Mouse (Mus musculus): ENCODE measurements around the gene Asb10. TPM values are rescaled to one million over a fixed set of nuclear protein-coding genes. Genes with fewer than 3 reads are reported as not detected.

Asb10 gene
- polyA plus RNA-seq (2012; rRNA removed) = 0.07 and 0.14 TPM in 2 replicates

DNA sequence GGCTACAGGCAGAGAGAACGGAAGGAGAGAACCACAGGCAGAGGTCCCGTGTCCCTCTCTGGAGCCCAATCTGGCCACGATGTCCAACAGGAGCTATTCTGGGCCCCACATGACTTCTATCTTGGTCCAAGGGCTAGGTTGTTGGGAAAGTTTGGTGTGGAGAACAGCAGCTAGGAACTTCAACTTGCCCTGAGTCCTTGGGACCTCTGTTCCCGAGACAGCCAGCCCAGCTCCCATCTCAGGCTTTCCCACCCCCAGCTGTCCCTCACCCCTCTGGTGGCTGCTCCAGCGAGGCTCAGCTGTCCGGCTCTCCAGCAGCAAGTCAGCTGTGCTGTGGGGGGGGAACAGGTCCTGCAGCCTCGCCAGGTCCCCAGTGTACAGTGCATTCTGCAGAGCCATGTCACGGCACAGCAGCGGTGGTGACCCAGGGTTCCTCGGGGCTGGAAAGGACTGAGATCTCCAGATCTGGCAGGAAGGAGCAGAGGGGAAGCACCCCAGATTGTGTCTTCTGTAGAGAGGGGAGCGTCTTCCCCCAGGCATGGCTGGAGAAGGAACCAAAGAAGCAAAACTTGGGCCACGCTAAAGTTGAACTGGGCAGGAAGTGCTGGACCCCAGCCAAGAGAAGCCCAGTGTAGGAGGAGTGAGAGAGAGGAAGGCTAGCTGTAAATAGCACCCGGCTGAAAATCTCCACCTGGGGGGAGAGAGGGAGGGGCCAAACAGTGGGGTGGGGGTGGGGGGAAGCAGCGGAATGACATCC, at the start of gene Asb10:
Gene Asb10 (minus strand): TSS at position 592 of the 757 bp plus-strand sequence.

DNA sequence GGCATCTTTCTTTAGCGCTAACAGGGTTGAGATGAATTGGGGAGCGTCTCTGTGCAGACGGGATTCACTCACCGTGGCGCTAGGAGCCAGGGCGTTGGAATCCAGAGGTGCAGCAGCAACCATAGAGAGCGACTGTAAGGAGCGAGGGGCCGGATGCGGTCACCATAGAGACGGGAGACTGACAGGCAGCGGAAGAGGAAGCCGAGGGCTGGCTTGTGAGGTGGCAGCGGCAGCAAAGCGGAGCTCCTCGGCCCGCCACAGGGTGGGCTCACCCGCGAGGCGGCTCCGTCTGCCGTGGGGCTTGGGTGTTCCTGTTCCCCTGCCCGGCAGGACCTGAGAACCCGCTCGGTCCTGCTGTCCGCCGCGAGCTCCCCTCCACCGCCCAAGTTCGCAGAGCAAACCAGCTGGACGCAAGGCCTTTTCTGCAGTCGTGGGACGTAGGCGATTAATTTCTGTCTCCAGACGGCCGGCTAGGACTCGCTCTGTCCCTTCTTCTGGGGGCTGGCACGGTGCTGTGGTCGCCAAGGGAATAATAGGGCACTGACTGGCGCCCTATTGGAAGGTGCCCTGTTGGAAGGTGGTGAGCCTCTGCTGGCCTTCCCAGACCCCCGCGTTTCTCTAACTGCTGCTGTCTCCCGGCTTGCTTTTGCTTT, 45.9 kb upstream of the Asb10 start, which contains the start of gene Chpf2:
Gene Chpf2 (plus strand): TSS at position 195 of the 653 bp plus-strand sequence.

DNA sequence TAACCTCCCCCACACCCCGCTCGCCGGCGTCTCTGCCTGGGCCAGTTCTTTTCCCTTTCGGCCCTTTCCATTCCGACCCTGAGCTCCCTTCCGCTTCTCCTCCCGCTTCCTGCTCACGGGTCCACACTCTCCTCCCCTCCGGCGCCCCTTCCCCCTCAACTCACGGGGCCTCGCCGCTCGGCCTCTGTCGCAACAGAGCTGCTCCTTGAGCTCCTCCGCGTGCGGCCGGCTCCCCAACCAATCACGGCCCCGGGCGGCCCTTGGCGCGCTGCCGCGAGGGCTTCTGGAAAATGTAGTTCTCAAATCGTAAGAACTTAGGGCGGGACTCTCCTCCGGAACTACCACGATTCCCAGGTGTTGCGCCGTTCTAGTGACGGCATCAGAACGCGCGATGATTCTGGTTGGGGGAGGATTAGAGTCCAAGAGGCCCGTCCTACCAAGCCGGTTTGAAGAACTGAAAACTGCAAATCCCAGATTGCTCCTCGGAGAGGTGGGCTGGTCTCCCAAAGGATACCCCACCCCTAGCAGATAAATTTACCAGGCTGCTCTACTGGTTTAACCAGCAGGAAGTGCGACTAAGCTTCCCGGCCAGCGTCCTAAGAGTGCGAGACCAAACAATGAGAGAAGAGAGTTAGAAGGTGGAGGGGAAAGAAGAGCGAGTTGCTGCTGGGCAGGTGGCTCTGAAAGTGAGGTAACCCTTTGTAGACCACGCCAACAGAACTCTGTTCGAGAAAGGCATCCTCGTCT, 36.6 kb upstream of the Asb10 start, which contains the start of gene Abcf2:
Gene Abcf2 (minus strand): TSS at position 285 of the 747 bp plus-strand sequence.

DNA sequence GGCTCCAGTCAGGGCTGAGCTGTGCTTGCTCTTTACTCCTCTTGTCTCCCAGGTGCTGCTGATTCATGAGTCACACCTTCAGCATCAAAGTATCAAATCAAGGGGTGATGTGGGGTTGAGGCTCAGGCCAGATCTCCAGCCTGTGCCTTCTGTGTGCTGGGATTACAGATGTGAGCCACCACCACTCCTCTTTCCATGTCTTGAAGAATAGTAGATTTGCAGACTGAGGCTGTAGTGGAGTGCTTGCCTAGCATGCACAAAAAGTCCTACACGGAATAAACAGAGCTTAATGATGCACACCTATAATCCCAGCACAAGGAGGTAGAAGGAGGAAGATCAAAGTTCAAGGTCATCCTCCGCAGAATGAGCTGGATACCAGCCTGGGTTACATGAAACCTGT, 15.9 kb upstream of the Asb10 start, which contains the start of gene 4931409K22Rik:
Gene 4931409K22Rik (minus strand): TSS at position 101 of the 400 bp plus-strand sequence.

DNA sequence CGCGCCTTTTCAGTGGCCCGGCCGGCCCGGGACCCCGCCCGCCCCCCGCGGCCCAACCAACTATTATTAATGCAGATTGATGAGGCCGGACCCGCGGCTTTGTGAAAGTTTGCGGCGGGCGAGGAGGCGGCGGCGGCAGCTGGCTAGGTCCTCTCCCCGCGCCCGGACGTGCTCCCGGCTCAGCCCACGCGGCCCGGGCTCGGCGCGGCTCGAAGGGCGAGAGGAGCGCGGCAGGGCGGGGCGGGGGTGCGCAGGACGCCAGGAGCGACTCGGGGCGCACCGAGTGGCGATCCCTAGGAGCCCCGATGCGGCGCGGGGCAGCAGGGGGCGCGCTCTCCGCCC, 13.9 kb downstream of the Asb10 start, which contains the start of gene Gbx1:
Gene Gbx1 (minus strand): TSS at position 314 of the 342 bp plus-strand sequence.

Other genes starting within 250 kb of the Asb10 start
- gene Kcnh2, start 189.4 kb downstream of the Asb10 start, polyA plus RNA-seq (2012; rRNA removed) = 0.70 and 0.86 TPM in 2 replicates
- gene Nos3, start 176.2 kb downstream of the Asb10 start, polyA plus RNA-seq (2012; rRNA removed) = 2.1 and 2.6 TPM in 2 replicates
- 5.7 and 8.2 TPM in 2 replicates for gene Atg9b, start 148.8 kb downstream of the Asb10 start, polyA plus RNA-seq (2012; rRNA removed)
- 22.3 and 23.8 TPM in 2 replicates for gene Abcb8, start 147.3 kb downstream of the Asb10 start, polyA plus RNA-seq (2012; rRNA removed)
- 0.25 and 0.31 TPM in 2 replicates for gene Asic3, start 127.6 kb downstream of the Asb10 start, polyA plus RNA-seq (2012; rRNA removed)
- 18.9 and 21.8 TPM in 2 replicates for gene Cdk5, start 117.4 kb downstream of the Asb10 start, polyA plus RNA-seq (2012; rRNA removed)
- gene Slc4a2, start 117.1 kb downstream of the Asb10 start, polyA plus RNA-seq (2012; rRNA removed) = 14.2 and 14.9 TPM in 2 replicates
- gene Fastk, start 95.7 kb downstream of the Asb10 start, polyA plus RNA-seq (2012; rRNA removed) = 68.3 and 84.0 TPM in 2 replicates
- gene Tmub1, start 93.1 kb downstream of the Asb10 start, polyA plus RNA-seq (2012; rRNA removed) = 6.2 and 6.4 TPM in 2 replicates
- gene Agap3, start 88.8 kb downstream of the Asb10 start, polyA plus RNA-seq (2012; rRNA removed) = 10.9 and 14.0 TPM in 2 replicates
- not detected in 2 replicates for gene Gbx1, start 13.8 kb downstream of the Asb10 start, polyA plus RNA-seq (2012; rRNA removed)
- gene 4931409K22Rik, start 15.8 kb upstream of the Asb10 start, polyA plus RNA-seq (2012; rRNA removed) = 0.01 and 0.02 TPM in 2 replicates
- 19.8 and 20.2 TPM in 2 replicates for gene Abcf2, start 36.5 kb upstream of the Asb10 start, polyA plus RNA-seq (2012; rRNA removed)
- 7.7 and 8.8 TPM in 2 replicates for gene Chpf2, start 45.8 kb upstream of the Asb10 start, polyA plus RNA-seq (2012; rRNA removed)
- 1.1 and 1.4 TPM in 2 replicates for gene Smarcd3, start 83.4 kb upstream of the Asb10 start, polyA plus RNA-seq (2012; rRNA removed)
- gene Nub1, start 144.6 kb upstream of the Asb10 start, polyA plus RNA-seq (2012; rRNA removed) = 15.7 and 16.5 TPM in 2 replicates
- gene Wdr86, start 189.7 kb upstream of the Asb10 start, polyA plus RNA-seq (2012; rRNA removed) = 1.7 and 1.9 TPM in 2 replicates
- 0.17 and 0.20 TPM in 2 replicates for gene Crygn, start 217.0 kb upstream of the Asb10 start, polyA plus RNA-seq (2012; rRNA removed)